In the genomic region with DNA sequence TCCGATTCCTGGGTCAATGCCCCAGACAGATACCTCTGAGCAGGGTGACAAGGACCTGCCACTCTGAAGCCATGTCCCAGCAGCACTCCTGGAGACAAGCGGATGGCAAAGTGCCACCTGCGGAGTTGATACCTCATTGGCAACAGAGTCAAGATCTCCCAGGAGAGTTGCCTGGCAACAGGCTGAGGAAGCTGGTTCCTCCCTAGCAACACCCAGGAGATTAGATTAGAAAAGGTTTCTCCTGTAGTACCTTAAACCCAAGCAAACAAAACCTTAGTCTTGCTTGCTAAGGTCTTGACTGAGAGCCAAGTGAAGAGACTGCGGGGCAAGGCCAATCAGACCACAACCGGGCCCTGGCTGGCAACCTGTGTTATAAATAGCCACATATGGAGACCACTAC, we compare ENCODE assay signal across 10 mouse cellular contexts.
DNase-seq lines count a peak whose midpoint lies in the region; TF ChIP-seq lines count a peak whose summit lies in the region.
"Had no signal": no experiment of that assay in that cellular context is flagged by ENCODE, and none has a peak within 500 bp of the region (broad histone marks: within the 10 kb centered on the region; RNA-seq: fewer than 3 reads in every experiment).

No protein-coding gene starts in this region.

- H3K36me3 ChIP-seq in thymus, adult 2 months (ENCODE audit: control insufficient read depth, insufficient read depth, low read length): no peaks in the 10 kb centered on the region

- peak; percentile 40 for DNase-seq in layer of hippocampus, adult 11-12 months (ENCODE audit: low spot score)
- DNase-seq in layer of hippocampus, adult 9-10 months (ENCODE audit: low spot score): no peak
- peak; percentile 75 for DNase-seq in cerebellum, adult 9-11 months
- peak; percentile 34 to 38 for DNase-seq in heart, adult 9 months (ENCODE audit: low spot score in 2 of 2)
- peak; percentile 62 to 63 for DNase-seq in right cerebral cortex, postnatal 36 days (ENCODE audit: low spot score in 2 of 2)
- DNase-seq in thymus, adult 2 months: no peak
- no peak for DNase-seq in thymus, postnatal 36 days
- no peak for DNase-seq in urinary bladder, postnatal 36 days (ENCODE audit: low spot score in 2 of 2)
- DNase-seq: thymus, postnatal 25 days had no signal

- H3K4me1 ChIP-seq in thymus, adult 2 months (replicated peaks; ENCODE audit: control insufficient read depth, insufficient read depth, low read length): no peaks in the 10 kb centered on the region

- H3K4me3 ChIP-seq in thymus, adult 2 months (ENCODE audit: control insufficient read depth, insufficient read depth, low read length): no peak overlapping the region
- H3K4me3 ChIP-seq: limb, embryonic 15.5 days had no signal

- no peak for TF ChIP-seq POLR2A in thymus, adult 2 months (IDR thresholded peaks at IDR 0.05; ENCODE audit: control insufficient read depth, extremely low read depth, insufficient read depth, low read length, poor library complexity)

- 92% methylated on average over 5 of the region's 5 CpGs for WGBS in thymus, adult 2 months

- H3K27me3 ChIP-seq in thymus, adult 2 months (ENCODE audit: control insufficient read depth, insufficient read depth, low read length): no peaks in the 10 kb centered on the region
- H3K27me3 ChIP-seq: limb, embryonic 15.5 days had no signal

- TF ChIP-seq CTCF in thymus, adult 2 months (IDR thresholded peaks at IDR 0.05; ENCODE audit: borderline replicate concordance, control insufficient read depth, extremely low read depth, insufficient read depth, low read length, poor library complexity): no peak

- no peak overlapping the region for H3K27ac ChIP-seq in thymus, adult 2 months (ENCODE audit: control insufficient read depth, insufficient read depth, low read length)
- H3K27ac ChIP-seq: limb, embryonic 15.5 days had no signal

Comparison
In these comparisons a context has a peak if more than half of its experiments do, and no peak if none do; other contexts are left out.
1. DNase-seq: peak in layer of hippocampus, adult 11-12 months (single experiment), cerebellum, adult 9-11 months (single experiment), heart, adult 9 months (2 of 2) and right cerebral cortex, postnatal 36 days (2 of 2); none in layer of hippocampus, adult 9-10 months (single experiment), thymus, adult 2 months (single experiment), thymus, postnatal 36 days (0 of 2) and urinary bladder, postnatal 36 days (0 of 2).